Mouse (Mus musculus): ENCODE measurements around the gene Pon1.
"Not testable (repeated sequence)": the region's sequence is repeated elsewhere in the genome, so short reads cannot be mapped to it uniquely, and the experiment has no call there.

Pon1 gene

GRCm38 (mm10) chr6:5193693-5194092, at the start of gene Pon1:
Gene Pon1, minus strand, starts transcription at chr6:5193946.
- DNase-seq, result peak; percentile 19

GRCm38 (mm10) chr6:5238799-5239198, 45.1 kb upstream of the Pon1 start:
- DNase-seq, result no peak

- DNase-seq, result no peak
Measured at GRCm38 (mm10) chr6:5237510-5237909, 43.8 kb upstream of the Pon1 start.

GRCm38 (mm10) chr6:5236843-5237371, 43.2 kb upstream of the Pon1 start:
- DNase-seq, result no peak

- DNase-seq, result no peak
Measured at GRCm38 (mm10) chr6:5234563-5234962, 40.8 kb upstream of the Pon1 start.

GRCm38 (mm10) chr6:5233812-5234211, 40.1 kb upstream of the Pon1 start:
- no peak for DNase-seq

- no peak for DNase-seq
Measured at GRCm38 (mm10) chr6:5232022-5232421, 38.3 kb upstream of the Pon1 start.

GRCm38 (mm10) chr6:5230261-5230660, 36.5 kb upstream of the Pon1 start:
- DNase-seq, result no peak

GRCm38 (mm10) chr6:5223551-5223950, 29.8 kb upstream of the Pon1 start:
- not testable (repeated sequence) for DNase-seq

GRCm38 (mm10) chr6:5222080-5222479, 28.3 kb upstream of the Pon1 start:
- DNase-seq, result no peak

GRCm38 (mm10) chr6:5218190-5218589, 24.4 kb upstream of the Pon1 start:
- DNase-seq, result no peak

- no peak for DNase-seq
Measured at GRCm38 (mm10) chr6:5207817-5208216, 14.1 kb upstream of the Pon1 start.

GRCm38 (mm10) chr6:5199916-5200315, 6.2 kb upstream of the Pon1 start:
- no peak for DNase-seq

- no peak for DNase-seq
Measured at GRCm38 (mm10) chr6:5199376-5199905, 5.7 kb upstream of the Pon1 start.

GRCm38 (mm10) chr6:5198590-5198989, 4.8 kb upstream of the Pon1 start:
- no peak for DNase-seq

- DNase-seq, result no peak
Measured at GRCm38 (mm10) chr6:5190761-5191160, 3.0 kb downstream of the Pon1 start.

GRCm38 (mm10) chr6:5189507-5189906, 4.2 kb downstream of the Pon1 start:
- DNase-seq, result no peak

- no peak for DNase-seq
Measured at GRCm38 (mm10) chr6:5188938-5189337, 4.8 kb downstream of the Pon1 start.

- no peak for DNase-seq
Measured at GRCm38 (mm10) chr6:5188036-5188435, 5.7 kb downstream of the Pon1 start.

- DNase-seq, result no peak
Measured at GRCm38 (mm10) chr6:5187586-5187985, 6.2 kb downstream of the Pon1 start.

- DNase-seq, result no peak
Measured at GRCm38 (mm10) chr6:5186229-5186950, 7.4 kb downstream of the Pon1 start.

- DNase-seq, result no peak
Measured at GRCm38 (mm10) chr6:5180645-5181044, 13.1 kb downstream of the Pon1 start.

- no peak for DNase-seq
Measured at GRCm38 (mm10) chr6:5179189-5179588, 14.6 kb downstream of the Pon1 start.
